Mouse (Mus musculus) liver, adult 2 months (tissue): ENCODE data around the gene Gpatch1. TPM values are rescaled to one million over a fixed set of nuclear protein-coding genes. Genes with fewer than 3 reads are reported as not detected.

Experiments
- DNase-seq: peaks from one replicate; pipeline ENCODE4 v3.0.0-alpha.2; 2011; ENCODE audit warnings: low read depth, low spot score; ENCODE audit errors: extremely low read depth
- H3K27ac ChIP-seq: fragments of 200-500 bp; replicated peaks from 2 replicates; pipeline ENCODE4 v1.5.1; 2012; ENCODE audit warnings: low read depth, mild to moderate bottlenecking, control low read depth, inconsistent platforms, low read length; ENCODE audit not compliant: insufficient read depth
- H3K27me3 ChIP-seq: fragments of 200-500 bp; 2 replicates; pipeline ENCODE4 v1.6.1; 2012; ENCODE audit warnings: mild to moderate bottlenecking, moderate library complexity, low read length, inconsistent platforms; ENCODE audit not compliant: control insufficient read depth, insufficient read depth
- H3K36me3 ChIP-seq: fragments of 200-500 bp; 2 replicates; pipeline ENCODE4 v1.6.1; 2012; ENCODE audit warnings: low read length, inconsistent platforms; ENCODE audit not compliant: control insufficient read depth, insufficient read depth
- H3K4me1 ChIP-seq: fragments of 200-500 bp; 2 replicates; pipeline ENCODE4 v1.6.1; 2011; ENCODE audit warnings: low read length; ENCODE audit not compliant: control insufficient read depth, insufficient read depth
- H3K4me3 ChIP-seq: fragments of 200-500 bp; 2 replicates; pipeline ENCODE4 v1.5.1; 2011; ENCODE audit warnings: low read depth, mild to moderate bottlenecking, control low read depth, low read length, moderate library complexity; ENCODE audit not compliant: insufficient read depth
- H3K79me2 ChIP-seq: fragments of 200-500 bp; 2 replicates; pipeline ENCODE4 v1.6.1; 2012; ENCODE audit warnings: inconsistent platforms, mild to moderate bottlenecking, low read length, moderate library complexity; ENCODE audit not compliant: control insufficient read depth, insufficient read depth
- H3K9ac ChIP-seq: fragments of 200-500 bp; 2 replicates; pipeline ENCODE4 v1.6.1; 2012; ENCODE audit warnings: low read depth, mild to moderate bottlenecking, control low read depth, inconsistent platforms, low read length
- CTCF ChIP-seq: fragments of 200-500 bp; IDR thresholded peaks from 2 replicates; pipeline ENCODE4 v1.5.1; 2011; ENCODE audit warnings: low read depth, low read length, control low read depth
- POLR2A ChIP-seq: fragments of 200-500 bp; IDR thresholded peaks from 2 replicates; pipeline ENCODE4 v1.6.1; 2011; ENCODE audit warnings: low read length, control low read depth; ENCODE audit not compliant: insufficient read depth; ENCODE audit errors: extremely low read depth
- WGBS: fragments of 180-500 bp; shearing (Covaris S2); methylation state at CpG from one replicate; pipeline ENCODE4 v1.1.7; 2018; 5-methylcytosine and 5-hydroxymethylcytosine counted together
- polyA plus RNA-seq: library from polyadenylated mRNA; depleted of rRNA; stranded (reverse); fragments of >200 nt; gene quantifications from 2 replicates; pipeline ENCODE4 v1.2.3, GENCODE M21; 2012
- total RNA-seq: library from RNA; depleted of rRNA; stranded (reverse); fragments of >200 nt; gene quantifications from 2 replicates; pipeline ENCODE4 v1.2.3, GENCODE M21; 2014

Gpatch1 gene
- total and polyA plus RNA-seq, 2 experiments: 2.5 to 4.1 TPM

DNA sequence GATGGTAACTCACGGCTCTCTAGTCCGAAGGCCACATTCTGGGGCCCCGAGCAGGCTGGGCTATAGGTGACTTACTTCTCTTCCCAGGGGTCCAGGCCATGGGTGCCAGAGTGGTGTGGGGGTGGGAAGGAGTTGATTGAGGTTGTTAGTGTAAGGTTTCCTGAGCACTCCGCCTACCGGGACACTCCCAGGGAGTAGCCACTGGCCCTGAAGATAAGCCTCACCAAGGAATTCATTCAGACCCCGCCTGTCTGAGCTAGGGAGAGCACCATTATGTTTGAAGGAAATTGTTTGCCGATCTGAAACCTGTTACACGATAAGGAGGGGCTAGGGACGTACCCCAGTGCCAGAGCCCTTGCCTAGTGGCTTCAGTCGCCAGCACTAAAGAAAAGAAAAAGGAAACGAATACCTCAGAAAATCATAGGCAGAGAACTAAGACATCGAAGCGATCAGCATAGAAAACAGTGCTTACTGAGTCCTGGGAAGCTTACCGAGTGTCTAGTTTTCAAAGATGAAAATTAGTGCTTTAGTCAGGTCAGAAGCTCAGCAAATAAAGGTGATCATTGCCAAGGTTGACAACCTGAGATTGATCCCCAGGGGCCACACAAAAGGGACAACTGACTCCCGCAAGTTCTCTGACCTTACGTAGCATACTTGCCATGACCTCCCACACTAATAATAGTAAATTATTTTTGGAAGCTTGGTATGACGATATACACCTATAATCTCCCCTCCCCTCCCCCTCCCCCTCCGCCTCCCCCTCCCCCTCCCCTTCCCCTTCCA lies 29.9 kb upstream of the Gpatch1 start:
- peaks cover 22% of the 10 kb centered on the region for H3K79me2 ChIP-seq
- 27% methylated on average over 18 of the region's 18 CpGs for WGBS
- H3K27me3 ChIP-seq: no peaks in the 10 kb centered on the region
- H3K9ac ChIP-seq: peak overlapping the region; percentile 61
- H3K36me3 ChIP-seq: no peaks in the 10 kb centered on the region
- H3K27ac ChIP-seq: peak overlapping the region; percentile 93
- no peak overlapping the region for H3K4me3 ChIP-seq
- peak; percentile 91 for DNase-seq
- TF ChIP-seq POLR2A (no peak), CTCF (no peak)
- H3K4me1 ChIP-seq: peaks cover 24% of the 10 kb centered on the region

DNA sequence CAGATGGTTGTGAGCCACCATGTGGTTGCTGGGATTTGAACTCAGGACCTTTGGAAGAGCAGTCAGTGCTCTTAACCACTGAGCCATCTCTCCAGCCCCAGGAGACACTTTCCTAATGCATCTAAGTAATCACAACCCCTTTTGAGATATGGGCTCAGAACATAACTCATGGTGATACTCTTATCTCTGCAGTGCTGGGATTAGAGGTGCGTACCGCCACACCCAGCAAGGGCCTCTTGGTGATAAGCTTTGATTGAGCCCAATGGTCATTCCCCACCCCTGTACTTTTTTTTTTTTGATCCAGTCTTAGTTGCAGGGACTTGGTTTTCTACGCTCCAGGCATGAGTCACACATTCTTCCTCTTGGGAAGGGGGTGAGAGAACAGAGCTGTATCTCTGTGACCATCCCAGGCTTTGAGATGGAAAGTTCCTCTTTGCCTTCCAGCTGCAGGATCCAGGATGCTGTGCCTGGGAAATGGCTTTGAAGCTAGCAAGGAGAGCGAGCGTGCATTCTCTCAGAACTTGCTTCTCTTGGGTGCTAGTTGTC lies 26.6 kb upstream of the Gpatch1 start:
- Histone ChIP-seq H3K36me3 (no peaks in the 10 kb centered on the region), H3K4me3 (no peak overlapping the region), H3K27ac (no peak overlapping the region), H3K4me1 (peaks cover 33% of the 10 kb centered on the region), H3K79me2 (peaks cover 18% of the 10 kb centered on the region), H3K27me3 (no peaks in the 10 kb centered on the region), H3K9ac (no peak overlapping the region)
- no peak for DNase-seq
- TF ChIP-seq CTCF (no peak), POLR2A (no peak)
- WGBS: 88% methylated on average over 5 of the region's 5 CpGs

DNA sequence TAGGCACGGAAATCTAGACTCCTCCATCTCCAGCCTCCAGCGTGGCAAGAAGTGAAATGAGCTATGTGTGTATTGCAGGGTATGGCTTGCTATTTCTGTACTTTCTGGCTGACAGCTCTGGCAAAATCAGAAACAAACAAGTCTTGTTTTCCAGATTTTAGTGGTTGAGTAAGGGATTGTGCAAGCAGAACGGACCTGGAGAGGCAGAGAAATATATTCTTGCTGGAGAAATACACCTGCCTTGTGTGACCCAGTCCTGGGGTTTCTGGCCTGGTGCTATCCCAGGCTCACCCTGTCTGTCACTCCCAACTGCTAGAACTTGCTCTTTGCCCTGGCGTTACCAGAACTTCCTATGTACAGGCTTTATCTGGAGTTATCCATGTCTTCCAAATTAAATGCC lies 24.3 kb upstream of the Gpatch1 start:
- no peaks in the 10 kb centered on the region for H3K27me3 ChIP-seq
- H3K9ac ChIP-seq: no peak overlapping the region
- peaks cover 25% of the 10 kb centered on the region for H3K79me2 ChIP-seq
- no peak for TF ChIP-seq POLR2A
- no peak for TF ChIP-seq CTCF
- peak overlapping the region; percentile 90 for H3K27ac ChIP-seq
- H3K4me1 ChIP-seq: peaks cover 19% of the 10 kb centered on the region
- no peak overlapping the region for H3K4me3 ChIP-seq
- WGBS: 14% methylated on average over 4 of the region's 4 CpGs
- H3K36me3 ChIP-seq: no peaks in the 10 kb centered on the region
- peak; percentile 95 for DNase-seq

DNA sequence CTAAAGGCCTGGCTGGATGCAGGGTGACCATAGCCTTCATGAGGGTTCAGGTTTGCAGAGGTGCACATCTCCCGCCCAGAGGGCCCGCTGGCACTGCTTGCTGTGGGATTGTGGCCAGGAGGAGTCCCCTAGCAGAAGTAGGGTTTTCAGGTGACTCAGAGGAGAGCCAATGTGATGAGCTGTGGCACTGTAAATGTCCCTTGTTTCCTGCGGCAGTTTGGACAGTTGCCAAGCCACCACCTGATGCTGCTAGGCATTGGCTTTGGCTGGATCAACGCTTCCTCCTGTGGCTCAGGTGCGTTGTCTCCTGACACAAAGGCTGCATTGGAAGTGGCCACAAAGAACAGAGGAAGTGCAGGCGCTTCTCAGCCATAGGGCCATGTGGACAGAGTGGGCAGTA lies 23.0 kb upstream of the Gpatch1 start:
- DNase-seq: peak; percentile 57
- Histone ChIP-seq H3K9ac (no peak overlapping the region), H3K4me1 (peaks cover 17% of the 10 kb centered on the region), H3K27me3 (no peaks in the 10 kb centered on the region), H3K27ac (peak overlapping the region; percentile 13), H3K36me3 (no peaks in the 10 kb centered on the region), H3K4me3 (no peak overlapping the region), H3K79me2 (peaks cover 29% of the 10 kb centered on the region)
- 50% methylated on average over 6 of the region's 6 CpGs for WGBS
- TF ChIP-seq POLR2A (no peak), CTCF (no peak)

DNA sequence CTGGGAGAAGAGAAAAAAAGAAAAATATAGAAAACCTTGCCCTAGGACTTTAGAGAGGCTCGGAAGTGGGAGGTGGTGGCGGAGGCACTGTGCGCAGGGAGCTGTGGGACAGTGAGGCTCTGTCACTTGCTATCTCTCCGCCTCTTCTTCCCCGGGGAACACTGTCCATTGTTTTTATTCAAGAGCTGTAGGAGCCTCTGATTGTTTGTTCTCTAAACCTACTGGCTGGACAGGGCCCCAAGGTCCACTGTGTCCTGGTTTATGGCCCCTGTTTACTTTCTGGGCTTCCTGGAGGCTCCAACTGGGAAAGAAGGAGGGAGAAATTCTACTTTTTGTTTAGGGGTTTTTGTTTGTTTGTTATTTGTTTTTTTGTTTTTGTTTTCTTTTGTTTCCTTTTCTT lies 22.0 kb upstream of the Gpatch1 start:
- 30% methylated on average over 5 of the region's 5 CpGs for WGBS

More for the DNA sequence above, 22.0 kb upstream of the Gpatch1 start:
- Histone ChIP-seq H3K9ac (no peak overlapping the region; the same call in 1 of the 2 replicates), H3K79me2 (peaks cover 28% of the 10 kb centered on the region; the same call in 1 of the 2 replicates), H3K4me1 (peaks cover 23% of the 10 kb centered on the region), H3K4me3 (no peak overlapping the region), H3K27me3 (no peaks in the 10 kb centered on the region), H3K27ac (peak overlapping the region; percentile 60; the same call in 1 of the 2 replicates), H3K36me3 (no peaks in the 10 kb centered on the region)
- TF ChIP-seq CTCF (no peak), POLR2A (no peak)
- DNase-seq: peak; percentile 60
